Mouse (Mus musculus) embryonic facial prominence, embryonic 11.5 days (tissue): ENCODE measurements around the gene Gm21988. TPM values are rescaled to one million over a fixed set of nuclear protein-coding genes. Genes with fewer than 3 reads are reported as not detected.
A peak's percentile ranks its signal among the peaks of the same experiment; 100 is the strongest.

ENCODE experiments used
- ATAC-seq: fragments of 200-750 bp; cut with Nextera tagmentation; replicated peaks from 2 replicates; pipeline ENCODE4 v1.8.0; 2017; ENCODE audit warnings: low read depth; ENCODE audit not compliant: insufficient number of reproducible peaks, low FRiP score, low TSS enrichment
- DNase-seq: peaks from one replicate; pipeline ENCODE4 v3.0.0-alpha.2; 2015; ENCODE audit warnings: low spot score
- H3K27ac ChIP-seq: fragments of 300-500 bp; sonication (generic); replicated peaks from 2 replicates; pipeline ENCODE4 v1.5.1; 2014; ENCODE audit warnings: mild to moderate bottlenecking, low read depth, low read length, control low read depth
- H3K27me3 ChIP-seq: fragments of 300-500 bp; sonication (generic); 2 replicates; pipeline ENCODE4 v1.6.1; 2014; ENCODE audit warnings: mild to moderate bottlenecking, low read length, moderate library complexity, mixed read lengths; ENCODE audit not compliant: control insufficient read depth, insufficient read depth
- H3K36me3 ChIP-seq: fragments of 300-500 bp; sonication (generic); replicated peaks from 2 replicates; pipeline ENCODE4 v1.6.1; 2014; ENCODE audit warnings: low read depth, mild to moderate bottlenecking, low read length, moderate library complexity, mixed read lengths; ENCODE audit not compliant: control insufficient read depth, insufficient read depth
- H3K4me1 ChIP-seq: fragments of 300-500 bp; sonication (generic); 2 replicates; pipeline ENCODE4 v1.6.1; 2014; ENCODE audit warnings: low read length, mixed read lengths; ENCODE audit not compliant: control insufficient read depth, insufficient read depth
- H3K4me2 ChIP-seq: fragments of 300-500 bp; sonication (generic); 2 replicates; pipeline ENCODE4 v1.6.1; 2014; ENCODE audit warnings: low read depth, mild to moderate bottlenecking, control low read depth, low read length, moderate library complexity
- H3K4me3 ChIP-seq: fragments of 300-500 bp; sonication (generic); 2 replicates; pipeline ENCODE4 v1.5.1; 2014; ENCODE audit warnings: low read depth, low read length, control low read depth
- H3K9ac ChIP-seq: fragments of 300-500 bp; sonication (generic); replicated peaks from 2 replicates; pipeline ENCODE4 v1.6.1; 2014; ENCODE audit warnings: mild to moderate bottlenecking, control low read depth, low read length
- H3K9me3 ChIP-seq: fragments of 300-500 bp; sonication (generic); replicated peaks from 2 replicates; pipeline ENCODE4 v1.6.1; 2016; ENCODE audit warnings: mild to moderate bottlenecking, low read length, inconsistent platforms, mixed read lengths; ENCODE audit not compliant: control insufficient read depth
- WGBS: fragments of 180-500 bp; shearing (Covaris S2); extraction: QIAGEN DNeasy Blood & Tissue Kit; methylation state at CpG from one replicate; pipeline ENCODE4 v1.1.7; 2014; 5-methylcytosine and 5-hydroxymethylcytosine counted together
- polyA plus RNA-seq: library from polyadenylated mRNA; unstranded; fragments of >200 nt; fragmentation: Nextera tagmentation; extraction: Ambion mirVana; gene quantifications from 2 replicates; pipeline ENCODE4 v1.2.1, GENCODE M21; 2014

The Gm21988 gene
- polyA plus RNA-seq, 1 experiment from 2014 or later = 7.5 TPM

DNA sequence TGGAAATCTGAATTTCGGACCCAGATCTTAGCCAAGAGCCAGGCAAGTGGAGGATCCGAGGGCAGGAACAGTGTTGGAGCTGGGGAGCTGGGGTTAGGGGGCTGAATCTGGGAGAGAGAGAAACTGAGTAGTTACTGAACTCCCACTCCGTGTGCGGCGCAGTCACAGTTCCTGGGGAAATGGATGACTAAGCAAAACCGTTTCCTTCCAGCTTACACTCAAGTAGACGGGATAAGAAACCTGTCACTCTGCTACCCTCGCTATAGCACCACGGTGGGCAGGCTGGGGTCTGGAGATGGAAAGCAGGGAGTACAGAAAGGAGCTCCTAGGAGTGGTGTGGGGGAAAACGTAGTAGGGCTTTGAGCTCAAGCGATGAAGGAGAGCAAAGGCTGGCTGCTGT, 10.5 kb upstream of the Gm21988 start:
- Histone ChIP-seq H3K27me3 (peaks cover 22% of the 10 kb centered on the region), H3K9me3 (no peaks in the 10 kb centered on the region), H3K4me2 (no peak overlapping the region), H3K4me1 (no peaks in the 10 kb centered on the region; the same call in 1 of the 2 replicates), H3K27ac (no peak overlapping the region), H3K9ac (no peak overlapping the region), H3K36me3 (no peaks in the 10 kb centered on the region), H3K4me3 (no peak overlapping the region)
- DNase-seq = no peak
- 69% methylated on average over 11 of the region's 11 CpGs for WGBS
- ATAC-seq = no peak

DNA sequence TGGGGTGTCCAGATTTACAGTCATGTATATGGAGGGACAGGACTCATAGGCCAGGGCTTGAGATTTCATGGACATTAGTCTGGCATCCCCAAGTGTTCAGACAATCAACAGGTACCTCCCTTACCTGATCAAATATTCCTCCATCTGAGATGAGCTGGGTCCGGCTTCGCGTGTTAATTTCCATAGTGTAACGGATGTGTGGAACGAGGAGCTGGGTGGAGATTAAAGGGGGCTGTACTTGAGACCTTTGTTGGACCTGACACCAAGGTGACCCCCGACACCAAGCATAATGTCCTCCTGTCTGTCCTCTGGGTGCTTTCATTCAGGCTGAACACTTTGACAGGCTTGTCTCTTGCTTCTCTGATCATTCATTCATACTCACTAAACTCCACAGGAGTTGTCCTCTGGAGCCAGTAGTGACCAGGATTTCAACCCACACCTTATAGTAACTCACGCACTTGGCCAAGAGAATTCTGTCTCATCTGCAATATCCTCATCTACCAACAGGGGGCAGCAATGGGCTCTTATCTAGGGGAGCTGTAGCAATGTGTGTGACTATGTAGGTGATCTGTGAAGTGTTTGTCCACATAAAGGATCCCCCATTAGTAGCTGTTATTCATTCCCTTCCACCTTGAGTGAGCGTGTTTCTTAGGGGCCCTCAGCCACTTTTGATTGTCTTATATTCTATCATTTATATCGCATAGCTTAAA, 7.7 kb upstream of the Gm21988 start:
- Histone ChIP-seq H3K4me1 (no peaks in the 10 kb centered on the region), H3K36me3 (no peaks in the 10 kb centered on the region), H3K9me3 (no peaks in the 10 kb centered on the region), H3K4me3 (no peak overlapping the region), H3K4me2 (no peak overlapping the region), H3K27me3 (no peaks in the 10 kb centered on the region), H3K9ac (no peak overlapping the region), H3K27ac (no peak overlapping the region)
- no peak for ATAC-seq
- 51% methylated on average over 9 of the region's 9 CpGs for whole genome bisulfite sequencing
- DNase-seq = peak; percentile 81

- Histone ChIP-seq H3K9me3 (no peaks in the 10 kb centered on the region), H3K4me1 (no peaks in the 10 kb centered on the region; the same call in 1 of the 2 replicates), H3K4me3 (no peak overlapping the region), H3K27me3 (no peaks in the 10 kb centered on the region), H3K9ac (no peak overlapping the region), H3K4me2 (no peak overlapping the region), H3K27ac (no peak overlapping the region), H3K36me3 (no peaks in the 10 kb centered on the region)
- WGBS = 74% methylated on average over 11 of the region's 11 CpGs
- no peak for DNase-seq
- ATAC-seq = no peak
These were observed 3.0 kb upstream of the Gm21988 start for GRCm38 (mm10) chr11:70242591-70242990.

DNA sequence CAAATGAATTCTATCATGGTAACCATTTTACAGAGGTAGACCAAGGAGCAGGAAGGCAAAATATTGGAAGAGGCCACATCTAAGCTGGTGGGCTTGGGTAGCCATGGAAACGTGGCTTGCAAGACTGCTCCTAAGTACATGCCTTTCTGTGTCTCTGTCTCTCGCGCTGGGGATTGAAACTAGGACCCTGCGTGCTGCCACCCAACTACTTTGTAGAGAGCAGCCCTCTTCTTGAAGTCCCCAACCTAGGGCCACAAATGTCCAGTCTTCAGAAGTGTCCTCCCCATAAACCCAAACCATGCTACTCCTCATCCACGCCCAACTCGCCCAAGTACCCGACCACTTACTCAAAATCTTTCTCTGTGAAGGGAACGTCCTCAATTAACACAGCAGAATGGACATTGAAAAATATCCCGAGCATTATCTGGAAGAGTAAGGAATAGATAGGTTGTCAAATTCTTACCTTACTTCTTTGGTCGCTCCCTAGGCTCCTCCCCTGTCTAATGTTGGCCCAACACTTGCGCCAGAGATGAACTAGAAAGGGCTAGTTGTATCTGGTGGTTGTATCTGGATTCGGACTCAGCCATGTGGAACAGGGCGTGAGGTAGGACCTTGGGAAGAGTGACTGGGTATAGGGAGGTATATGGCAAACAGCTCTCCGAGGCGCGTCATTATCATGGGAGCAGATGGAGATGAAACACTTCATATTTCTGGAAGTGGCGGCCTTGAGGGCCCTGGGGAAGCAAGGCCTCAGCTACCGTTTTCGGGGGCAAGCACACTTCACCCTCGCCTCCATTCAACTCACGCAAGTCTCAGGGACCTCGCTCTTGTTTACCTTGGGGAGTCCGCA, 814 bp downstream of the Gm21988 start:
- ATAC-seq (no peak), DNase-seq (no peak)
- H3K4me3 ChIP-seq = peak overlapping the region; percentile 87
- H3K4me2 ChIP-seq = peak overlapping the region; percentile 91
- H3K36me3 ChIP-seq = no peaks in the 10 kb centered on the region
- no peaks in the 10 kb centered on the region; the same call in none of the 2 replicates for H3K4me1 ChIP-seq
- H3K9me3 ChIP-seq = no peaks in the 10 kb centered on the region
- WGBS = 12% methylated on average over 23 of the region's 23 CpGs
- H3K9ac ChIP-seq = peak overlapping the region; percentile 88
- peak overlapping the region; percentile 78; the same call in 1 of the 2 replicates for H3K27ac ChIP-seq
- H3K27me3 ChIP-seq = no peaks in the 10 kb centered on the region

DNA sequence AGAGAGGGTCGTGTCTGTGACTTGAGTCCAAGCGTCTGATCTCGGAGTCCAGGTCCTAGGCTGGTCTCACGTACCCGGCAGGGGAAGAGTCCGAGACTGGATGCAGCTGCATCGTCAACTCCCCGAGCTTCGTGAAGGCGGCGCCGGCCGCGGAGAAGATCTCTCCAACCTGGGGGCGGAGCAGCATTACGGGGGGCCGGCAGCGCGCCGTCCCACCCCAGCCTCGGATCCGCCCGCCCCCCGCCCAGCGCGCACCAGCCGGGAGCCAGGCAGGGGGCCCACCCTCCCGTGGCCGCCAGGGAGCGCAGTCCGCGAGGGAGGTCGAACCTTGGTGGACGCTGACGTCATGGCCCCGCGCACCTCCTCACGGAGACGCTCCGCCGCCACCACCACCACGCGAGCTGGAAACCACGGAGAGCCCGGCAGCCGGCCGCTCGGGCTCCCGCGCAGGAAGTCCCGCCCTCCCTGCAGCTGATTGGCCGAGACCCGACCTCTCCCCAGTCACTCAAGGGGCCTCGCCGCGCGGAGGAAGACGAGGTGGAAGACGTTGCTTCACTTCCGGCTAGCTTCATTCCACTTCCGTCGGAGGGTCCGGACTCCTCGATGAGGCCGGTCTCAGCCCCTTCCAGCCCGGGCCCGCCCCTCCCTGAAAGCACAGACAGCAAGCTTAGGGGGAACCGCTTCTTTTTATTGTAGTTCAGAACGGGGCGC, 2.0 kb downstream of the Gm21988 start, which contains the start of gene 0610010K14Rik:
Gene 0610010K14Rik, minus strand, starts transcription at position 458 of the 711 bp plus-strand sequence.
- Histone ChIP-seq H3K27me3 (no peaks in the 10 kb centered on the region), H3K9me3 (no peaks in the 10 kb centered on the region), H3K27ac (peak within 1 kb of the TSS; percentile 81), H3K4me2 (peak within 1 kb of the TSS; percentile 91), H3K9ac (peak within 1 kb of the TSS; percentile 88), H3K4me3 (peak within 1 kb of the TSS; percentile 87), H3K4me1 (no peaks in the 10 kb centered on the region; the same call in none of the 2 replicates), H3K36me3 (no peaks in the 10 kb centered on the region)
- DNase-seq (peak; percentile 97), ATAC-seq (peak; percentile 88)
- under 1% methylated on average over 65 of the region's 70 CpGs for WGBS

DNA sequence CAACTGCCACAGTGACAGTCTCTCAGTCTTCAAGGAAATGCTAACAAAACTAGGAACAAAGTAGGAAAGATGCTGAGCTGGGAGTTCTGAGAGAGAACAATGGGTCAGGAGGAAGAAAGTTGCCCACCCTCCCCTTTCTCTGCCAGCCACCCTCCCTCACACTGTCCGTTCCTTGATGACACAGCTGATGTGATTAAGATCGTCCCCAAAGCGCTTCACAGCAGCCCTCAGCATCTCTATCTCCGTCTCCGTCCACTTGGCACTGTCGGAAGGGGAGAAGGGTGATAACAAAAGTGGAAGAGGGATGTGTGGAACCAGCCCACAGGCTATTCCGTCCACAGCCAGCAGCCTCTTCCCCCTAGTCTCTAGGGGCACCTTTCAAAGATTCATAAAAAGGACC, 2.9 kb downstream of the Gm21988 start:
- Histone ChIP-seq H3K36me3 (no peaks in the 10 kb centered on the region), H3K4me1 (no peaks in the 10 kb centered on the region; the same call in none of the 2 replicates), H3K4me3 (peak overlapping the region; percentile 87), H3K4me2 (peak overlapping the region; percentile 91), H3K9me3 (no peaks in the 10 kb centered on the region), H3K9ac (peak overlapping the region; percentile 85), H3K27ac (peak overlapping the region; percentile 81; the same call in 1 of the 2 replicates), H3K27me3 (no peaks in the 10 kb centered on the region)
- ATAC-seq = no peak
- WGBS = 37% methylated on average over 7 of the region's 7 CpGs
- no peak for DNase-seq

DNA sequence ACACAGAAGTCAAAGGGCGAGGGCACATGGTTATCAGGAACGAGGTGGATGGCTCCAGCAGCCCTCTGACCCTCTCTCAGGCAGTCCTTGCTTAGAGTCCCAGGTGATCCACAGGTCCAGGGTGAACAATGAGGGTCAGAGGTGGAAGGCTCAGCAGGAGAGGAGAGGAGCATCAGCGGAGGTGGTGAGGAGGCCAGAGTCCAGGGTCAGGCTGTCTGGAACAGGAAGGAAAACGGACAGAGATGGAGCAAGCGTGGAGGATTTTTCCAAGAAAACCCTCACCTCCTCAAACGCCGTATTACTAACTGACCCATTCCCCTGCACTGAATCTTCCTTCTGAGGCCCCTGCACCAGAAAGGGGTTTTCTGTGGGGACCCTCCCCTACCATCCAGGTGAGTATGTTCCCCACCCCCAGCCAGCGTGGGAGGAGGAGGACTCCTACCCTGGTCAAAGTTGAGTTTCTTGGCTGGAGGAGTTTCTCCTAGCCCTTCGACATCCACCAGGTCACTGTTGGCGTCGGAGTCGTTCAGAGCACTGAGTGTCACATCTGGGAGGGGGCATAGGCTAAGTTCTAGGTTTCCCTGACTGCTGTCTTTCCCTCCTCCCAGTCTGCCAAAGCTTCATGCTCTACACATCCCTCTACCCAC, 4.3 kb downstream of the Gm21988 start:
- Histone ChIP-seq H3K4me2 (no peak overlapping the region), H3K36me3 (no peaks in the 10 kb centered on the region), H3K9me3 (no peaks in the 10 kb centered on the region), H3K4me1 (no peaks in the 10 kb centered on the region; the same call in none of the 2 replicates), H3K27ac (no peak overlapping the region), H3K27me3 (no peaks in the 10 kb centered on the region), H3K4me3 (no peak overlapping the region), H3K9ac (no peak overlapping the region)
- 91% methylated on average over 12 of the region's 12 CpGs for WGBS
- DNase-seq (no peak), ATAC-seq (no peak)
